Mouse (Mus musculus): ENCODE results near the gene Krtap15. TPM values are rescaled to one million over a fixed set of nuclear protein-coding genes. Genes with fewer than 3 reads are reported as not detected.

The Krtap15 gene
- not detected in 2 replicates for polyA plus RNA-seq (2015; fragmentation: Nextera tagmentation; extraction: Ambion mirVana)

- no peak for ATAC-seq (replicated peaks; ENCODE audit: extremely low read depth, insufficient read depth, low FRiP score)
- H3K27ac ChIP-seq (ENCODE audit: low read length) = no peak within 1 kb of the TSS
- WGBS = 63% methylated on average over 3 of the region's 3 CpGs
Measured at GRCm38 (mm10) chr16:88820066-88820465, at the start of gene Krtap15. Krtap15 (plus strand) TSS chr16:88820215.

GRCm38 (mm10) chr16:88774106-88774505 lies 45.9 kb upstream of the Krtap15 start, which contains the start of gene 2310057N15Rik:
2310057N15Rik (minus strand) TSS chr16:88774206.
- Histone ChIP-seq H3K27me3 (ENCODE audit: control insufficient read depth, insufficient read depth, low read length) (no peaks in the 10 kb centered on the region), H3K4me2 (ENCODE audit: low read depth, low read length) (no peak within 1 kb of the TSS), H3K9me3 (replicated peaks; ENCODE audit: control insufficient read depth, low read length) (no peaks in the 10 kb centered on the region), H3K4me1 (ENCODE audit: control insufficient read depth, insufficient read depth, low read length) (no peaks in the 10 kb centered on the region), H3K27ac (ENCODE audit: low read length) (no peak within 1 kb of the TSS), H3K36me3 (ENCODE audit: control insufficient read depth, insufficient read depth) (no peaks in the 10 kb centered on the region), H3K9ac (ENCODE audit: low read length) (no peak within 1 kb of the TSS), H3K4me3 (ENCODE audit: low read length) (no peak within 1 kb of the TSS)
- 75% methylated on average over 2 of the region's 2 CpGs for WGBS
- ATAC-seq (replicated peaks; ENCODE audit: extremely low read depth, insufficient read depth, low FRiP score) = no peak

More at GRCm38 (mm10) chr16:88820066-88820465, at the start of gene Krtap15:
- H3K36me3 ChIP-seq (ENCODE audit: control insufficient read depth, insufficient read depth) = no peaks in the 10 kb centered on the region
- no peak within 1 kb of the TSS for H3K4me2 ChIP-seq (ENCODE audit: low read depth, low read length)
- no peaks in the 10 kb centered on the region for H3K9me3 ChIP-seq (replicated peaks; ENCODE audit: control insufficient read depth, low read length)
- H3K27me3 ChIP-seq (ENCODE audit: control insufficient read depth, insufficient read depth, low read length) = no peaks in the 10 kb centered on the region
- H3K4me1 ChIP-seq (ENCODE audit: control insufficient read depth, insufficient read depth, low read length) = no peaks in the 10 kb centered on the region
- no peak within 1 kb of the TSS for H3K4me3 ChIP-seq (ENCODE audit: low read length)
- no peak within 1 kb of the TSS for H3K9ac ChIP-seq (ENCODE audit: low read length)

- ATAC-seq (replicated peaks; ENCODE audit: extremely low read depth, insufficient read depth, low FRiP score) = no peak
- Histone ChIP-seq H3K9me3 (replicated peaks; ENCODE audit: control insufficient read depth, low read length) (no peaks in the 10 kb centered on the region), H3K36me3 (ENCODE audit: control insufficient read depth, insufficient read depth) (no peaks in the 10 kb centered on the region), H3K9ac (ENCODE audit: low read length) (no peak within 1 kb of the TSS), H3K4me1 (ENCODE audit: control insufficient read depth, insufficient read depth, low read length) (no peaks in the 10 kb centered on the region), H3K27me3 (ENCODE audit: control insufficient read depth, insufficient read depth, low read length) (no peaks in the 10 kb centered on the region), H3K4me2 (ENCODE audit: low read depth, low read length) (no peak within 1 kb of the TSS), H3K27ac (ENCODE audit: low read length) (no peak within 1 kb of the TSS), H3K4me3 (ENCODE audit: low read length) (no peak within 1 kb of the TSS)
- WGBS = 78% methylated on average over 5 of the region's 6 CpGs
Measured at GRCm38 (mm10) chr16:88777596-88777995, 42.4 kb upstream of the Krtap15 start, which contains the start of gene Gm5965. Gm5965 (plus strand) TSS chr16:88777896.

GRCm38 (mm10) chr16:88786786-88787185 lies 33.2 kb upstream of the Krtap15 start:
- no peaks in the 10 kb centered on the region for H3K27me3 ChIP-seq (ENCODE audit: control insufficient read depth, insufficient read depth, low read length)
- 78% methylated on average over 2 of the region's 2 CpGs for WGBS
- ATAC-seq (replicated peaks; ENCODE audit: extremely low read depth, insufficient read depth, low FRiP score) = no peak
- H3K27ac ChIP-seq (ENCODE audit: low read length) = no peak overlapping the region
- no peaks in the 10 kb centered on the region for H3K4me1 ChIP-seq (ENCODE audit: control insufficient read depth, insufficient read depth, low read length)
- no peak overlapping the region for H3K4me2 ChIP-seq (ENCODE audit: low read depth, low read length)
- H3K9ac ChIP-seq (ENCODE audit: low read length) = no peak overlapping the region
- H3K36me3 ChIP-seq (ENCODE audit: control insufficient read depth, insufficient read depth) = no peaks in the 10 kb centered on the region
- H3K9me3 ChIP-seq (replicated peaks; ENCODE audit: control insufficient read depth, low read length) = peaks cover 4% of the 10 kb centered on the region; the same call in 1 of the 2 replicates
- no peak overlapping the region for H3K4me3 ChIP-seq (ENCODE audit: low read length)

GRCm38 (mm10) chr16:88811827-88812226 lies 8.2 kb upstream of the Krtap15 start, which contains the start of gene Gm20741:
Gm20741 (minus strand) TSS chr16:88812220.
- Histone ChIP-seq H3K9ac (ENCODE audit: low read length) (no peak within 1 kb of the TSS), H3K27me3 (ENCODE audit: control insufficient read depth, insufficient read depth, low read length) (no peaks in the 10 kb centered on the region), H3K27ac (ENCODE audit: low read length) (no peak within 1 kb of the TSS), H3K4me3 (ENCODE audit: low read length) (no peak within 1 kb of the TSS), H3K4me1 (ENCODE audit: control insufficient read depth, insufficient read depth, low read length) (no peaks in the 10 kb centered on the region), H3K9me3 (replicated peaks; ENCODE audit: control insufficient read depth, low read length) (no peaks in the 10 kb centered on the region), H3K36me3 (ENCODE audit: control insufficient read depth, insufficient read depth) (no peaks in the 10 kb centered on the region), H3K4me2 (ENCODE audit: low read depth, low read length) (no peak within 1 kb of the TSS)
- 75% methylated on average over 2 of the region's 2 CpGs for WGBS
- no peak for ATAC-seq (replicated peaks; ENCODE audit: extremely low read depth, insufficient read depth, low FRiP score)

- H3K9me3 ChIP-seq (replicated peaks; ENCODE audit: control insufficient read depth, low read length) = no peaks in the 10 kb centered on the region
- no peaks in the 10 kb centered on the region for H3K4me1 ChIP-seq (ENCODE audit: control insufficient read depth, insufficient read depth, low read length)
- H3K27ac ChIP-seq (ENCODE audit: low read length) = no peak overlapping the region
- H3K9ac ChIP-seq (ENCODE audit: low read length) = no peak overlapping the region
- H3K36me3 ChIP-seq (ENCODE audit: control insufficient read depth, insufficient read depth) = no peaks in the 10 kb centered on the region
- no peak overlapping the region for H3K4me2 ChIP-seq (ENCODE audit: low read depth, low read length)
- no peak overlapping the region for H3K4me3 ChIP-seq (ENCODE audit: low read length)
- H3K27me3 ChIP-seq (ENCODE audit: control insufficient read depth, insufficient read depth, low read length) = no peaks in the 10 kb centered on the region
- no peak for ATAC-seq (replicated peaks; ENCODE audit: extremely low read depth, insufficient read depth, low FRiP score)
- WGBS = 72% methylated on average over 3 of the region's 3 CpGs
Measured at GRCm38 (mm10) chr16:88823736-88824135, 3.7 kb downstream of the Krtap15 start.

- 86% methylated on average over 9 of the region's 9 CpGs for WGBS
- H3K4me3 ChIP-seq (ENCODE audit: low read length) = no peak within 1 kb of the TSS
- H3K27ac ChIP-seq (ENCODE audit: low read length) = no peak within 1 kb of the TSS
- H3K9me3 ChIP-seq (replicated peaks; ENCODE audit: control insufficient read depth, low read length) = no peaks in the 10 kb centered on the region
- no peak within 1 kb of the TSS for H3K9ac ChIP-seq (ENCODE audit: low read length)
- H3K36me3 ChIP-seq (ENCODE audit: control insufficient read depth, insufficient read depth) = no peaks in the 10 kb centered on the region
- ATAC-seq (replicated peaks; ENCODE audit: extremely low read depth, insufficient read depth, low FRiP score) = no peak
- no peaks in the 10 kb centered on the region for H3K27me3 ChIP-seq (ENCODE audit: control insufficient read depth, insufficient read depth, low read length)
- no peak within 1 kb of the TSS for H3K4me2 ChIP-seq (ENCODE audit: low read depth, low read length)
- no peaks in the 10 kb centered on the region for H3K4me1 ChIP-seq (ENCODE audit: control insufficient read depth, insufficient read depth, low read length)
Measured at GRCm38 (mm10) chr16:88826095-88826652, 6.2 kb downstream of the Krtap15 start, which contains the start of gene Krtap14. Krtap14 (minus strand) TSS chr16:88826145.

GRCm38 (mm10) chr16:88826978-88827377 lies 7.0 kb downstream of the Krtap15 start:
- H3K27ac ChIP-seq (ENCODE audit: low read length) = no peak overlapping the region
- WGBS = 75% methylated on average over 3 of the region's 3 CpGs
- no peaks in the 10 kb centered on the region for H3K36me3 ChIP-seq (ENCODE audit: control insufficient read depth, insufficient read depth)
- no peaks in the 10 kb centered on the region for H3K9me3 ChIP-seq (replicated peaks; ENCODE audit: control insufficient read depth, low read length)
- no peak overlapping the region for H3K4me2 ChIP-seq (ENCODE audit: low read depth, low read length)
- no peak overlapping the region for H3K9ac ChIP-seq (ENCODE audit: low read length)
- no peaks in the 10 kb centered on the region for H3K27me3 ChIP-seq (ENCODE audit: control insufficient read depth, insufficient read depth, low read length)
- no peak overlapping the region for H3K4me3 ChIP-seq (ENCODE audit: low read length)
- H3K4me1 ChIP-seq (ENCODE audit: control insufficient read depth, insufficient read depth, low read length) = no peaks in the 10 kb centered on the region
- no peak for ATAC-seq (replicated peaks; ENCODE audit: extremely low read depth, insufficient read depth, low FRiP score)

- Histone ChIP-seq H3K27ac (ENCODE audit: low read length) (no peak overlapping the region), H3K4me1 (ENCODE audit: control insufficient read depth, insufficient read depth, low read length) (no peaks in the 10 kb centered on the region), H3K9ac (ENCODE audit: low read length) (no peak overlapping the region), H3K9me3 (replicated peaks; ENCODE audit: control insufficient read depth, low read length) (no peaks in the 10 kb centered on the region), H3K36me3 (ENCODE audit: control insufficient read depth, insufficient read depth) (no peaks in the 10 kb centered on the region), H3K4me3 (ENCODE audit: low read length) (no peak overlapping the region), H3K27me3 (ENCODE audit: control insufficient read depth, insufficient read depth, low read length) (no peaks in the 10 kb centered on the region), H3K4me2 (ENCODE audit: low read depth, low read length) (no peak overlapping the region)
- 92% methylated on average over 1 of the region's 1 CpGs for WGBS
- ATAC-seq (replicated peaks; ENCODE audit: extremely low read depth, insufficient read depth, low FRiP score) = no peak
Measured at GRCm38 (mm10) chr16:88847363-88847762, 27.3 kb downstream of the Krtap15 start.
